Mouse (Mus musculus): Measurements from ENCODE around the gene Tnxb. TPM values are rescaled to one million over a fixed set of nuclear protein-coding genes. Genes with fewer than 3 reads are reported as not detected.

Tnxb gene
- total RNA-seq, 2 experiments from 2014 or later = 63.9 to 66.5 TPM

- no peak for DNase-seq
- intact Hi-C loops (cut with DNase I) = no loop called here
These were observed 13.1 kb upstream of the Tnxb start for GRCm38 (mm10) chr17:34657271-34657670.

DNA sequence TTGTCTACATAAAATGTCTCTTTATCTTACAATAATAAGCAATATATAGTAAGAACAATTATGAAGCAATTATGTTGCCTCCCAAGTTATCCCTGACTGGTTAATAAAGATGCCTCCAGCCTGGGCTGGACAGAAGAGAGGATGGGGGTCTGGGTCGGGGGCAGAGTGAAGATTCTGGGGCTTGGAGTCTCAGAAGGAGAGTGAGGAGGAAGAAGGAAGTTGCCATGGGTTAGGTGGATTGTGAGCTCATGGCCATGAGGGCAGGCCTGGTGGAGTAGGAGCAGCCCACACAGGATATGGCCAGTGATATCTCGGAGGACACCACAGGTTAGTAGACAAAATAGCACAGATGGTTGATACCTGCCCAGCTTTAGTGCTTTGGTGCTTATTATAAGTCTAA, 12.2 kb upstream of the Tnxb start:
- DNase-seq = no peak
- intact Hi-C loops (cut with DNase I) = no loop called here

- intact Hi-C loops (cut with DNase I) = no loop called here
These were observed 11.7 kb upstream of the Tnxb start for GRCm38 (mm10) chr17:34658591-34658990.

DNA sequence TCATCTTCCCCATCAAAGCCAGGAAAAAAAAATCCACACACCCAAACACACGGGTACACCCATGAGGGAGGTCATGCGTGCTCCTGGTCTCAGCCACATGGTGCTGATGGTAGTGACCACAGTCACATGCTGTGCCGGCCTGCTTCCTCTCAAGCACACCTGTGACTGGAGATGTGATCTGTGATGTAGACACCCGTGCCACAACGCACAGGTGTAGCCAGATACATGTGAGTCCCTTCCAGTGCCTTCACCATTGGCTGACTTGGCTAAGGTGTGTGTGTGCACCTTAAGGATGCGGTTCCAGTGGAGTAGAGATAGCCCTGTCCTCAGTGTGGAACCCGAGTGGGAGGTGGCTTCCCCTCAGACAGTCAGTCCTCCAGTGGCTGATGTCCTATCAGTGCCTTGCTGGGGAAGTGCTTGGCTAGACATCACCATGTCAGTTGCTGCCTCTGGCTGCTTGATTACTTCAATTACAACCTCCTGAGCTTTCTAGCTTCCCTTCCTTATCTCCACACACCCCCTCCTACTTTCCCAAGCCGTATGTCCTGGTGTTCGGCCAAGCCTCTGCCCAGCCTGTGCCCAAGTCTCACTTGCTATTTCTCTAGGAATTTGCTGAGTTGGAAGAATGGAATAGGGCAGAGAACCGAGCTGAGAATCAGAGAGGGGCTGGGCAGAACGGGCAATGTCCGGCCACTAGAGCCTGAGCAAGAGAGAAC, 11.0 kb upstream of the Tnxb start:
- intact Hi-C loops (cut with DNase I) = no loop called here
- no peak for DNase-seq

More at GRCm38 (mm10) chr17:34658591-34658990, 11.7 kb upstream of the Tnxb start:
- DNase-seq = no peak

GRCm38 (mm10) chr17:34659897-34660214, 10.5 kb upstream of the Tnxb start:
- DNase-seq = no peak
- intact Hi-C loops (cut with DNase I) = loop anchor here (2.0 kb wide), 1 partner anchor 25 kb away; no protein-coding TSS in a partner anchor

DNA sequence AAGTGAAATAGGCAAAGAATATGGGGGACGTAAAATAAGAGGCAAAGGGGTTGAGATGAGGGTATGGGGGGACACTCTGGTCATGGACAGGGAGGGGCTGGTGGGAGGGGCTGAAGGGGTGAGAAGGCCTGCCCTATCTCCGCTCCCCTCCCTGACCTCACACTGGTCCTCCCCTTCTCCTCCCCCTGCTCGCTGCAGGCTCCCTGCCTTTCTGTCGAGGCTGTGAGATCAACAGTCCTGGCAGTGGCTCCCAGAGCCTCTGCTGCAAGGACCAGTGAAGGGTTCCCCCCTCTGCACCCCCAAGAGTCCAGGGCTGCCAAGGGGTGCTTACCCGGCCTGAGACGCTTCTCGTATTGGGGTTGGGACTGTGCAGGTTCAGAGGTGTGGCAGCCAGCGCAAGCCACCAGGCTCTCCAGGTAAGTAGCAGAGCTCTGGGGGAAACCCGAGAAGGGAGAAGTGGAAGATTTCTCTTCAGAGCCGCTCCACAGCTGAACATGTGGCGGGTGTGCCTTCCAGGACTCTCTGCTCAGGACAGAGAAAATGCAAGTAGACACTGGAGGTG, 10.0 kb upstream of the Tnxb start:
- DNase-seq = peak in 1 of 2 experiments; percentile 66
- intact Hi-C loops (cut with DNase I) = loop anchor here (2.0 kb wide), 1 partner anchor 24 kb away; no protein-coding TSS in a partner anchor

DNA sequence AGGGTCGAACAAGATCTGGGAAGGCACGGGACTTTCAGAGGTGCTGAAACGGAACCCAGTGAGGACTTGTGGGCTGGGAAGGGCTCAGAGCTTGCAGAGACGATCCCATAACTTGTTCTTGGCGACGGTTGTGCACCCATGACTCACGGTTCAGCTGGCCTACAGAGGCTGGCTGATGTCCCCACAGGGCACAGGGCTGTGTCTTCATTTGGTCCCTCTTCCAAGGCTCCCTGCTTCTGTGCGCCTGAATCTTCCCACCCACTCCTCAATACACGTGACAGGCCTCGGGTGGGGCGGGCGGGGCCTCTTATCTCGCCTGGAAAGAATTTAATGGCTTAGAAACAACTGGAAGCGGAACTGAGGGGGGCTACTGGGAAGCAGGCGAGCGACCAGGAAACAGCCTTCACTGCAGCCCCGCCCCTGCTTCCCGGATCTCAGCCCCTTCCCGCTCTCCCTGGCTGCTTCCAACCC, 9.2 kb upstream of the Tnxb start:
- peak; percentile 68 to 77 for DNase-seq
- intact Hi-C loops (cut with DNase I) = loop anchor here (2.0 kb wide), 1 partner anchor 24 kb away; no protein-coding TSS in a partner anchor

DNA sequence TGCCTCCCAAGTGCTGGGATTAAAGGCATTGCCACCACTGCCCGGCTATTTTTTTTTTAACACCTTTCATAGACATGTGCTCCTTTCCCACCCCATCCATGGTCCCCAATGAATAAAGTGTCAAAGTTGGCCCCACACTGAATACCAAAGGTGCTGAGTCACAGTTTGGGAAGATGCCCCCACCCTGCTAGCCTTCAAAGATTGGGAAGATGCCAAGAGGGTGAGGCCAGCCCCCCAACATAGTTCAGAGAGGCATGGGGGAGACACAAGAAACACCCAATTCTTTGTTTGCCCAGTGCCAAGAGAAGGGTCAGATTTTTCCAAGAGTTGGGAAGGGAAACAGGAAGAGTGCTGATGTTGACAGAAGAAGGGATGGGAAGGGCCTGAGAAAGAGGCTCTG, 7.9 kb upstream of the Tnxb start:
- DNase-seq = no peak
- intact Hi-C loops (cut with DNase I) = no loop called here

GRCm38 (mm10) chr17:34662978-34663377, 7.4 kb upstream of the Tnxb start:
- DNase-seq = no peak
- intact Hi-C loops (cut with DNase I) = no loop called here

GRCm38 (mm10) chr17:34663558-34663957, 6.8 kb upstream of the Tnxb start:
- no peak for DNase-seq
- intact Hi-C loops (cut with DNase I) = no loop called here

DNA sequence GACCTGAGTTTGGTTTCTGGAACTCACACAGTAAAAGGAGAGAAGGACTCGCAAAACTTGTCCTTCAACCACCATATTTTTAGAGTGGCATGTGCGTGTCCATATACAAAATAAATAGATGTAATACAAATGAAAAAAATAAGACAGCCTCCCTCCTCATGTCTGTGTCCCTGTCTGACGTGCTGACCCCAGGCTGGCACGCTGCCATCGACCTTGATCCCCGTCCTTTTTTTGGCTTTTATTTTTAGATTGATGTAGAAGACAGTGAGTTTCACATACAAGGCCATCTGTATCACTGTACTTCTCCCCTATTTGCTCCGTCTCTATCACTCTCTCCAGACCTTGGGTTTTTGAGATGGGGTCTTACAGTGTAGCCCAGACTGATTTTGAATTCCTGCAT, 5.9 kb upstream of the Tnxb start:
- intact Hi-C loops (cut with DNase I) = no loop called here
- DNase-seq = no peak

DNA sequence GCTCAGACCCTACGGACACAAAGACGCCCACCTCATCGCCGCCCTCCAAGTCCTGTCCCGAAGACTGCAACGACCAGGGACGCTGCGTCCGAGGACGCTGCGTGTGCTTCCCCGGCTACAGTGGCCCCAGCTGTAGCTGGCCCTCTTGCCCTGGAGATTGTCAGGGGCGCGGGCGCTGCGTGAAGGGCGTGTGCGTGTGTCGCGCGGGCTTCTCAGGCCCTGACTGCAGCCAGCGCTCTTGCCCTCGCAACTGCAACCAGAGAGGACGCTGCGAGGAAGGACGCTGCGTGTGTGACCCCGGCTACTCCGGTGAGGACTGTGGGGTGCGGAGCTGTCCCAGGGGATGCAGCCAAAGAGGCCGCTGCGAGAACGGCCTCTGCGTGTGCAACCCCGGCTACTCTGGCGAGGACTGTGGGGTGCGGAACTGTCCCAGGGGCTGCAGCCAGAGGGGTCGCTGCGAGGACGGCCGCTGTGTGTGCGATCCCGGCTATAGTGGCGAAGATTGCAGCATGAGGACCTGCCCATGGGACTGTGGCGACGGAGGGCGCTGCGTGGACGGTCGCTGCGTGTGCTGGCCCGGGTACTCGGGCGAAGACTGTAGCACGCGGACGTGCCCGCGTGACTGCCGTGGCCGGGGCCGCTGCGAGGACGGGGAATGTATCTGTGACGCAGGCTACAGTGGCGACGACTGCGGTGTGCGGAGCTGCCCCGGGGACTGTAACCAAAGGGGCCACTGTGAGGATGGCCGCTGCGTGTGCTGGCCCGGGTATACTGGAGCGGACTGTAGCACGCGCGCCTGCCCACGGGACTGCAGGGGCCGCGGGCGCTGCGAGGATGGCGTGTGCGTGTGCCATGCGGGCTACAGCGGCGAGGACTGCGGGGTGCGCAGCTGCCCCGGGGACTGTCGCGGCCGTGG, 1.1 kb downstream of the Tnxb start:
- no peak for DNase-seq
- intact Hi-C loops (cut with DNase I) = no loop called here

DNA sequence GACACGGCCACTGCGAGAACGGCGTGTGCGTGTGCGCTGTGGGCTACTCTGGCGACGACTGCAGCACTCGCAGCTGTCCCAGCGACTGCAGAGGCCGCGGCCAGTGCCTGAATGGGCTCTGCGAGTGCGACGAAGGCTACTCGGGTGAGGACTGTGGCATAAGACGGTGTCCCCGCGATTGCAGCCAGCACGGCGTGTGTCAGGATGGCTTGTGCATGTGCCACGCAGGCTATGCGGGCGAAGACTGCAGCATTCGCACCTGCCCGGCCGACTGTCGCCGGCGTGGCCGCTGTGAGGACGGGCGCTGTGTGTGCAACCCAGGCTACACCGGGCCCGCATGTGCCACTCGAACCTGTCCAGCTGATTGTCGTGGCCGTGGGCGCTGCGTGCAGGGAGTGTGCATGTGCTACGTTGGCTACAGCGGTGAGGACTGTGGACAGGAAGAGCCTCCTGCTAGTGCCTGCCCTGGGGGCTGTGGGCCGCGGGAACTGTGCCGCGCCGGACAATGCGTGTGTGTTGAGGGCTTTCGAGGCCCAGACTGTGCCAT, 2.0 kb downstream of the Tnxb start:
- intact Hi-C loops (cut with DNase I) = no loop called here
- DNase-seq = no peak

GRCm38 (mm10) chr17:34673139-34673538, 2.8 kb downstream of the Tnxb start:
- DNase-seq = no peak
- intact Hi-C loops (cut with DNase I) = no loop called here

GRCm38 (mm10) chr17:34674524-34675204, 4.3 kb downstream of the Tnxb start:
- intact Hi-C loops (cut with DNase I) = no loop called here

DNA sequence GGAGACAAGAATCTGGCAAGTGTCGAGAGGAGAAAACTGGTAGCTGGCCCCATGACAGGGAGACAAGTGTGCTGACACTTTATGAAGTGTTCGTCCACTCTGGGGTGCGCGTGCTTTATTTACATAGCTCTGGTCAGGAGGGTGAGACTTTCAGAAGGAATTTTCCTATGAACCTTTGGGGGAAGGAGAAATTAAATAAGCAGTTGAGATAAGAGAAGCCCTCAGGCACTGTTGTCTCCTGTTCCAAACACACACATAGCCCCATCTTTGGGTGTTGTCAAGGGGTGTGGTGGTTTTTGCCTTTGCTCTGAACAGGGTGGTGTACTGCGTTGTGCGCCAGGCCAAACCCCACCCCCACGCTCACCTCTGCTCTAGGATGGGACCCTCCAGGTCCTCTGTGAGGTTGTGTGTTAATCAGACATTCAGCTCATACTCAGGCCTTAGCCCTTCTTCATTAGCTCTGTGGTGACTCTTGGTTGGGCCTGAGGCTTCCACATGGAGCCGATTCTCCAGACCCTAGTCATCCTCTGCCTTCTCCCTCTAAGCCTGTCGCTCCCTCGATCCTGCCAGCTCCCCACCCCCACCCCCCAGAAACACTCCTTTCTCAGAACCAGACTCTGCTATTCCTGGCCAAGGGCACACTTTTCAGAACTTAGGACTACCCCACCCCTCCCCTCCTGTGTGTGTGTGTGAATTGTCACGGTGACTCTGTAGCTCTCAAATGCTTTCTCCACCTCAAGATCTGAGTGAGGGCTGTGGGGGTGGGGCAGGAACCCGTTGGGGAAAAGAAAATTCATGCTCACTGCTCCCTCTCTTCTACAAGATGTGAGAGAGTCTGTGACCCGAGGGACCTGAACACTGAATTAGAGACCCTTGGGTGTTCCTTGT, 5.1 kb downstream of the Tnxb start:
- intact Hi-C loops (cut with DNase I) = no loop called here
- DNase-seq = no peak

More at GRCm38 (mm10) chr17:34674524-34675204, 4.3 kb downstream of the Tnxb start:
- no peak for DNase-seq

- DNase-seq = no peak
- intact Hi-C loops (cut with DNase I) = no loop called here
These were observed 5.7 kb downstream of the Tnxb start for GRCm38 (mm10) chr17:34676093-34676460.

- intact Hi-C loops (cut with DNase I) = no loop called here
- DNase-seq = no peak
These were observed 6.3 kb downstream of the Tnxb start for GRCm38 (mm10) chr17:34676671-34677070.

DNA sequence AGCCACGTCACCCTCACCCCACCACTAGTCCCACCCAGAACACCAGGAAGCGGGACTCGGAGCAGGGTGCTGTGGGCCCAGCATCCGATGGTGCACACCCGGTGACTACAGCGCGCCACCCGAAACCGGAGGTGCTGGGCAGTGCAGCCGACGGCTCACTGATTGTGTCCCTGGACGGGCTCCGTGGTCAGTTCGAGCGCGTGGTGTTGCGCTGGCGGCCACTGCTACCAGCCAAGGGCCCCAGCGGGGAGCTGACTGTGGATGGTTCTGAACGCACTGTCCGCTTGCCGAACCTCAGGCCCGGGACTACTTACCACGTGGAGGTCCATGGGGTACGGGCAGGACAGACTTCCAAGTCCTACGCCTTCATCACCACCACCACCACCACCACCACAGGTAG, 9.9 kb downstream of the Tnxb start:
- intact Hi-C loops (cut with DNase I) = no loop called here
- DNase-seq = no peak

GRCm38 (mm10) chr17:34680621-34681020, 10.3 kb downstream of the Tnxb start:
- DNase-seq = no peak
- intact Hi-C loops (cut with DNase I) = no loop called here

All from heart, postnatal 10 days (tissue).